Mouse (Mus musculus): ENCODE results near the gene Ftl1-ps1.

The Ftl1-ps1 gene

GRCm38 (mm10) chr13:74399298-74399839 lies at the start of gene Ftl1-ps1:
Gene Ftl1-ps1, plus strand, starts transcription at chr13:74399694.
- peak in 1 of 2 experiments; percentile 4 for DNase-seq

GRCm38 (mm10) chr13:74350435-74350906 lies 49.0 kb upstream of the Ftl1-ps1 start:
- DNase-seq, result no peak

GRCm38 (mm10) chr13:74356491-74356890 lies 43.0 kb upstream of the Ftl1-ps1 start:
- no peak for DNase-seq

- DNase-seq, result no peak
These were observed 37.3 kb upstream of the Ftl1-ps1 start for GRCm38 (mm10) chr13:74362218-74362617.

- no peak for DNase-seq
These were observed 36.2 kb upstream of the Ftl1-ps1 start for GRCm38 (mm10) chr13:74363176-74363858.

- DNase-seq, result peak; percentile 25 to 30
These were observed 35.6 kb upstream of the Ftl1-ps1 start, which contains the start of gene Lrrc14b for GRCm38 (mm10) chr13:74363859-74364235. Gene Lrrc14b, minus strand, starts transcription at chr13:74364005.

GRCm38 (mm10) chr13:74381533-74382276 lies 17.8 kb upstream of the Ftl1-ps1 start:
- DNase-seq, result no peak

GRCm38 (mm10) chr13:74382289-74382688 lies 17.2 kb upstream of the Ftl1-ps1 start:
- DNase-seq, result no peak

- DNase-seq, result no peak
These were observed 9.8 kb upstream of the Ftl1-ps1 start for GRCm38 (mm10) chr13:74389730-74390129.

- DNase-seq, result peak; percentile 79 to 84
These were observed 9.0 kb upstream of the Ftl1-ps1 start, which contains the start of gene Zfp72 for GRCm38 (mm10) chr13:74390371-74390990. Gene Zfp72, minus strand, starts transcription at chr13:74390836.

- no peak for DNase-seq
These were observed 8.3 kb upstream of the Ftl1-ps1 start for GRCm38 (mm10) chr13:74391156-74391555.

GRCm38 (mm10) chr13:74439895-74440294 lies 40.4 kb downstream of the Ftl1-ps1 start:
- no peak for DNase-seq

All from lung, adult 18-20 months (tissue).